Mouse (Mus musculus) kidney, adult 2 months (tissue): ENCODE measurements around the gene Crygn. TPM values are rescaled to one million over a fixed set of nuclear protein-coding genes. Genes with fewer than 3 reads are reported as not detected.
"Not testable (repeated sequence)": the region's sequence is repeated elsewhere in the genome, so short reads cannot be mapped to it uniquely, and the experiment has no call there.

ENCODE experiments used
- DNase-seq: peaks from one replicate; pipeline ENCODE4 v3.0.0; 2021
- H3K27ac ChIP-seq: fragments of 200-500 bp; 2 replicates; pipeline ENCODE4 v1.5.1; 2012; ENCODE audit warnings: low read depth, low read length, control low read depth, inconsistent platforms; ENCODE audit not compliant: insufficient read depth
- H3K27me3 ChIP-seq: fragments of 200-500 bp; replicated peaks from 2 replicates; pipeline ENCODE4 v1.6.1; 2012; ENCODE audit warnings: mild to moderate bottlenecking, moderate library complexity, low read length, inconsistent platforms; ENCODE audit not compliant: control insufficient read depth, insufficient read depth
- H3K36me3 ChIP-seq: fragments of 200-500 bp; 2 replicates; pipeline ENCODE4 v1.6.1; 2012; ENCODE audit warnings: mild to moderate bottlenecking, moderate library complexity, low read length, inconsistent platforms; ENCODE audit not compliant: control insufficient read depth, insufficient read depth
- H3K4me1 ChIP-seq: fragments of 200-500 bp; 2 replicates; pipeline ENCODE4 v1.6.1; 2011; ENCODE audit warnings: low read length; ENCODE audit not compliant: control insufficient read depth, insufficient read depth
- H3K4me3 ChIP-seq: fragments of 200-500 bp; 2 replicates; pipeline ENCODE4 v1.5.1; 2011; ENCODE audit warnings: mild to moderate bottlenecking, low read depth, low read length, control low read depth; ENCODE audit not compliant: insufficient read depth
- CTCF ChIP-seq: fragments of 200-500 bp; conservative IDR thresholded peaks from 2 replicates; pipeline ENCODE4 v1.5.1; 2011; ENCODE audit warnings: low read depth, mild to moderate bottlenecking, control low read depth, low read length, moderate library complexity, mixed read lengths; ENCODE audit not compliant: insufficient read depth, insufficient read length
- POLR2A ChIP-seq: fragments of 200-500 bp; IDR thresholded peaks from one replicate; pipeline ENCODE4 v1.6.1; 2011; ENCODE audit warnings: low read depth, low read length, control low read depth
- WGBS: fragments of 180-500 bp; shearing (Covaris S2); methylation state at CpG from one replicate; pipeline ENCODE4 v1.1.7; 2018; 5-methylcytosine and 5-hydroxymethylcytosine counted together
- polyA plus RNA-seq: library from polyadenylated mRNA; depleted of rRNA; stranded (reverse); fragments of >200 nt; gene quantifications from 2 replicates; pipeline ENCODE4 v1.2.3, GENCODE M21; 2012

Gene Crygn
- polyA plus RNA-seq, 1 experiment = 0.14 TPM

DNA sequence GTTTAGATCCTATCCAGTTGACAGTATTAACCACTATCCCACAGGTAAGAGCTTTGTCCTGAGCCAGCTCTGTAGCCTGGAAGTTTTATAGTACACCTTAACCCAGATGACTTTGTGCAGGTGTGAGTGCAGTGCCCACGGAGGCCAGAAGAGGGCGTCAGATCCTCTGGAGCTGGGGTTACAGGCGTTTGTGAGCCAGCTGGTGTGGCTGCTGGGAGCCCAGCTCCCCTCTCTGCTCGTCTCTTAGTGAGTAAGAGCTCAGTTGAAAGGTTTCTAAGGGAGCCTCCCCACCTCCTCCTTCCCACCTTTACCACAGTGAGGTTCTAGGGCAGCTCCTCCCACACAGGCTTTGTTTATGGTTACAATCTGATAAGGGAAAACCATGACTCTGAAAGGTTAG is 18.9 kb upstream of the Crygn start:
- Histone ChIP-seq H3K27me3 (no peaks in the 10 kb centered on the region), H3K4me1 (no peaks in the 10 kb centered on the region), H3K36me3 (no peaks in the 10 kb centered on the region), H3K27ac (no peak overlapping the region), H3K4me3 (no peak overlapping the region)
- no peak for DNase-seq
- 64% methylated on average over 4 of the region's 4 CpGs for WGBS
- TF ChIP-seq CTCF (no peak), POLR2A (no peak)

- not testable (repeated sequence) for H3K36me3 ChIP-seq, H3K4me3 ChIP-seq, H3K4me1 ChIP-seq, H3K27me3 ChIP-seq, DNase-seq, H3K27ac ChIP-seq
- 89% methylated on average over 16 of the region's 16 CpGs for WGBS
These were observed 16.7 kb upstream of the Crygn start for GRCm38 (mm10) chr5:24774549-24774948.

GRCm38 (mm10) chr5:24756931-24757330 is 877 bp downstream of the Crygn start:
- TF ChIP-seq POLR2A = no peak
- TF ChIP-seq CTCF = no peak
- no peaks in the 10 kb centered on the region for H3K27me3 ChIP-seq
- no peak overlapping the region for H3K27ac ChIP-seq
- WGBS = 77% methylated on average over 3 of the region's 3 CpGs
- H3K36me3 ChIP-seq = no peaks in the 10 kb centered on the region
- no peak for DNase-seq
- H3K4me1 ChIP-seq = no peaks in the 10 kb centered on the region
- no peak overlapping the region for H3K4me3 ChIP-seq

DNA sequence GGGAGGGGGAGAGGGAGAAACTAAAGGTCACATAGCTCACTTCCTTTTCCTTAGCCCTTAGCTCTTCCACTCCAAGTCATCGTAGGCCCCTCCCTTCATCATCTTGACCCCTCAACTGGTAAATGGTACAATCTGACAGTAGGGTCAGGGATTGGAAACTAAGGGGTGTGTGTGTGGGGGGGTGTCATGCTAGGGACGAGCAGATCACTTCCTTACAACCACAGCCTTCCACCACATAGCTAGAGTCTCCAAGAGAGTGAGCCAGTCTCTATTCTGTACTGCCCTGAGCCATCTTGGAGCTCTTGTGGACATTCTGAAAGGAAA is 5.7 kb downstream of the Crygn start:
- DNase-seq = no peak
- H3K27ac ChIP-seq = peak overlapping the region; percentile 18; the same call in 1 of the 2 replicates
- H3K4me1 ChIP-seq = no peaks in the 10 kb centered on the region
- WGBS = 5% methylated on average over 2 of the region's 2 CpGs
- H3K36me3 ChIP-seq = no peaks in the 10 kb centered on the region
- no peaks in the 10 kb centered on the region for H3K27me3 ChIP-seq
- H3K4me3 ChIP-seq = peak overlapping the region; percentile 17; the same call in 1 of the 2 replicates
- TF ChIP-seq POLR2A = no peak

GRCm38 (mm10) chr5:24751305-24752174 is 6.3 kb downstream of the Crygn start:
- TF ChIP-seq CTCF (no peak), POLR2A (no peak)
- no peaks in the 10 kb centered on the region for H3K4me1 ChIP-seq
- H3K4me3 ChIP-seq = peak overlapping the region; percentile 53
- no peaks in the 10 kb centered on the region for H3K36me3 ChIP-seq
- no peaks in the 10 kb centered on the region for H3K27me3 ChIP-seq
- peak overlapping the region; percentile 18 for H3K27ac ChIP-seq
- 1% methylated on average over 25 of the region's 25 CpGs for WGBS
- peak; percentile 80 for DNase-seq

DNA sequence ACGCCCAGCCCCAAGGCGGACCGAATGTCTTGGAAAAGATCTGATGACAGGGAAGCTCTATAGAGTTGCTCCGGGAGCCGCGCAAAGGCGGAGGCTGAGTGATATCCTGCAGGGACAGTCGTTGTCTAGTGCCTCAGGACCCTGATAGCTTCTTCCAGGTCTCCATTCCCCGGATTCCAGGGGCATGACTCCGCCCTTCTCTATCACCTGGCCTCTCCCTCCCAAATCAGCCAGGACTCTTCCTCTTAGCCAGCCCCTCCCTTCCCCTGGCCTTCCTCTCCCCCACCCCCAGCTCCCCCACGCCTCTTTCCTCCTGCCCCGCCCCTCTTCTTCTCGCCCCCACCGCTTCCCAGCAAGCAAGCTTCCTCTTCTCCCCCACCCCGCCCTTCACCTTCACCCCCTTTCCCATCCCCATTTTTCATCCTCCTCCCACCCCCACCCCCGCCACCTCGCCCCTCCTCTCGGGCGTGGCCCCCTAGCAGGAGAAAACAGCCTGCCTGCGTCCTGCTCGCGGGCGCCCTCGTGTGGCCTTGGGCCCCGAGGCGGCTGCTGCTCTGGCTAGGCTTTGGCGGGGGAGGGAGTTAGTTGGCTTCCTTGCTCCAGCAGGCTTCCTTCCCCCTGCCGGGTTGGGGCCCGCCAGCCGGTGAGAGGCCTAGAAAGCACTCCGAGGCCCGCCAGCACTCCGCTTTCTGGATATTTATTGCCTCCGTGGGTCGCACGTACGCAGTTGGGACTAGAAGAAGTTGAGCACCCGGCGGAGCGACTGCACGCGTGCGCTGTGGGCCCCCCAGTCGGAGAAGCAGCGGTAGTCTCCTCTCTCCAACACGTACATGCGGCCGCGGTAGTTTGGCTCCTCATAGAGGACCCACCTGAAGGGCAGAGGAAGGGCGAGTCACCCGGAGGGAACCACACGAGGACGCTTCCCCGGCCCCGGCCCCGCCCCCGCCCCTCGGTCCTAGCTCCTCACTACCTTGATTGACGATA is 7.2 kb downstream of the Crygn start:
- WGBS = 3% methylated on average over 57 of the region's 59 CpGs
- no peaks in the 10 kb centered on the region for H3K4me1 ChIP-seq
- no peaks in the 10 kb centered on the region for H3K27me3 ChIP-seq
- DNase-seq = peak; percentile 91
- peak overlapping the region; percentile 84 for H3K27ac ChIP-seq
- peak; percentile 71 for TF ChIP-seq CTCF
- TF ChIP-seq POLR2A = peak; percentile 7
- peak overlapping the region; percentile 53 for H3K4me3 ChIP-seq
- H3K36me3 ChIP-seq = no peaks in the 10 kb centered on the region

DNA sequence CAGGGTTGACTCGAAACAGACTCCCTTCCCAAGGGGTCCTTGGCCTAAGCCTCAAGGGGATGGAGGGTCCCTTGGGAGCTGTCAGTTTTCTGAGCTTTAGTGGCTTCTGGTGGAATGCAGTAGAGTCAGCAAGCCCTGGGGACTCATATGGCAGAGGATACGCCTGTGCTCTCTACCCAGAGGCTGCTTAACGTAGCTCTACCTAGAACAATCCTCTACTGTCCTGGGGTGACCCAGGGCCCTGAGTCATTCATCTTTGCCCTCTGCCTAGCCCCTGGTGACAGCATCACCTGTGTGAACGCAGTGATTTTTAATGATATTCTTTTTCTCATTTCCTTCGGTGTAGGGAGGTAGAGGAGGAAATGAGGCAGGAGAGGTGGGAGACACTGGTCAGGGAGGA is 8.1 kb downstream of the Crygn start:
- Histone ChIP-seq H3K36me3 (no peaks in the 10 kb centered on the region), H3K4me3 (no peak overlapping the region), H3K4me1 (no peaks in the 10 kb centered on the region), H3K27ac (no peak overlapping the region), H3K27me3 (no peaks in the 10 kb centered on the region)
- 59% methylated on average over 5 of the region's 5 CpGs for WGBS
- TF ChIP-seq CTCF = no peak
- no peak for TF ChIP-seq POLR2A
- no peak for DNase-seq
